Mouse (Mus musculus): ENCODE results near the gene Gm21976. TPM values are rescaled to one million over a fixed set of nuclear protein-coding genes. Genes with fewer than 3 reads are reported as not detected.

Gene Gm21976
- total RNA-seq (2021), result not detected
- long read RNA-seq, result 0 reads

DNA sequence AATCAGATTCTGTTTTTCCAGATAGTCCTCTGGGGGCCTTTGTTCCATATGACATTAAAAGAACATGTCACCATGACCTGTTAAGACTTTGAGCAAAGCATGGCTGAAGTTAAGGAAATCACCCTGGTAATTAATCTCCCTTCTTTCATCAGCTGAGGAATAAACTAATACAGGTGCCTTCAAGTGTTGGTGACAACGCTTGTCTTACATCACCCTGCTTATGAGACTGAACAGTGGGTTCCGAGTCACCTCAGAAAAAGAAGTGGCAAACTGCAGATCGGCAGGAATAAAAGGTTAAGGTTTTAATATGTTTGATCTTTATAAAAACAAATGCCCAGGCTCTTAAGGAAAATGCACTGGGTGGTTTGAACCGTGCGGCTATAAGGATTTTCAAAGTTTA, at the start of gene Gm21976:
Gene Gm21976 (plus strand): TSS at position 202 of the 400 bp plus-strand sequence.
- no peak for DNase-seq (ENCODE audit: low spot score in 2 of 2)

DNA sequence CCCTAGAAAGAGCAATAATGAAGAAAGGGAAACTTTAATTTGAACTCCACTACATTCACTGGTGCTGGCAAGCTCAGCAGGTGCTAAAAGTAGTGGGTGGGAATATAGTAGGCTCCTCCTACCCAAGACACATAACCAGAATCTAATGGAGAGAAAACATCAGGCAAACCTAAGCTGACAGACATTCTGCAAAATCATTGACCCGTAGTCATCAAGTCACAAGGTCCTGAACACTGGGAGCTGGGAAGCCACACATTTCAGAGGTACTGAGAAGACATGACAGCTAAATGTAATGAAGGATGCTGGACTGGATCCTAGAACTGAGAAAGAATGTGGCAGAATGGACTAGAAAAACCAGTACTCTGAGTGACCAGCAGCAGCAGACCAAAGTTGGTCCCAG, 49.2 kb upstream of the Gm21976 start:
- DNase-seq (ENCODE audit: low spot score in 2 of 2), result no peak

- DNase-seq (ENCODE audit: low spot score in 2 of 2), result peak in 1 of 2 experiments; percentile 66
Observed at GRCm38 (mm10) chr13:98235451-98235850, 44.2 kb upstream of the Gm21976 start.

DNA sequence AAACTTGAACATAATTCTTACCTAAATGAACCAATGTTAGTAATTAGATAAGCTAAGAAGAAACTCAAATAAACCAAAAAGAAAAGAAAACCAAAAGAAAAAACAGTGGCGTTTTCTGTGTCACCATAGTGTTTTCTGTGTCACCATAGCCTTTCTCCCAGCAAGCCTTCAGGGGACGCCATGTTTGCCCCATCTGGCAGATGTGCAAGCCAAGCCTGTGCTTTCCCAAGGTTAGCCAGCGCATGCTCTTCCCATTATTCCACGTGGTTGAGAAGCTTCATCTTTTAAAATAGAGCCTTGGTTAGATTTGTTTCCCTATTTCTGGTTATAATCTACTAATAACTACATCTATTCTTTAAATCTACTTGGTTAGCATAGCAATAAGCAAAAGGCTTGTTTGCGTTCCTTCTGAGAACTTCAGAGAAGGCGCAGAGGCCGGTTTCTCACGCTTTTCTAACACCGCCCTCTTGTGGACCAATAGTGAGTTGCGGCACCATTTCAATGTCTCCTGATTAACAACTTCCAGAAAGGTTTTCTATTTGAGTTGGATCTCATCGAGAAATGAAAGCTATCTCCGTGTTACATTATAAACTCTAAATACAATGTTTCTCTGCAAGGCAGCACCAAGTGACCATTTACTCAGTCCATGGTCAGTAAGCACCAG, 39.6 kb upstream of the Gm21976 start:
- DNase-seq (ENCODE audit: low spot score in 2 of 2), result peak; percentile 74 to 90

GRCm38 (mm10) chr13:98241531-98242282, 38.0 kb upstream of the Gm21976 start:
- DNase-seq (ENCODE audit: low spot score in 2 of 2), result no peak

- no peak for DNase-seq (ENCODE audit: low spot score in 2 of 2)
Observed at GRCm38 (mm10) chr13:98244571-98245350, 34.9 kb upstream of the Gm21976 start.

DNA sequence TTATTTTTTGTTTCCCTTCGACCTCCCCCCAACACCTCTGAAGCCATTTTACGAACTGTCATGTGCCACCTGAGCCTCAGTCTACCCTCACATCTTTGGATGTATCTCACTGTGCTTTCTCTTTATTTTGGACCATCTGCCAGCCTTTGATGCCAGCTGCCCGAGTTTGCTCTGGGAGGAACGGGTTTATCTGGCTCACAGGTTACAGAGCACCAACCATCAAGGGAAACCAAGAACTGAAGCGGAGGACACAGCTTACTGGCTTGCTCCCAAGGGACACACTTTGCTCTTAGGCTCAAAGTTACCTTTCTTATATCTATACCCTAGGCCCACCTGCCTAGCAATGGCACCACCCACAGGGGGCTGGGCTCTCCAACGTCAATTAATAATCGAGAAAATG, 34.3 kb upstream of the Gm21976 start:
- no peak for DNase-seq (ENCODE audit: low spot score in 2 of 2)

DNA sequence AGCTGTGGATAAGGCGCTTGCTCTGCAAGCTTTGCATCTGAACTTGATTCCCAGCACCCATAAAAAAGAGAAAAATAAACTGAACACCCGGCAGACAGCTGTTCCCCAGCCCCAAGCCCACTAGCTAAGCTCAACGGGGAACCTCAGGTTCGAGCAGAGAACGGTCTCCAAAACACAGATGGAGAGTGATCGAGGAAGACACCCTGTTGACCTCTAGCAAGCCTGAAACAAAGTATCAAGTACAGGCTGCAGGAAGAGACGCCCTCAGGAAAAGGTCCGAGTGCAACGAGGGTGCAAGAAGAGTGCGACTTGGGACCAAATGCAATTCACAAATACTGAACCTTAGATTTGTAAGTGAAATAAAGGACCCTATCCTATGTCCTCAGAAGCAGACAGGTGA, 30.1 kb upstream of the Gm21976 start:
- no peak for DNase-seq (ENCODE audit: low spot score in 2 of 2)

DNA sequence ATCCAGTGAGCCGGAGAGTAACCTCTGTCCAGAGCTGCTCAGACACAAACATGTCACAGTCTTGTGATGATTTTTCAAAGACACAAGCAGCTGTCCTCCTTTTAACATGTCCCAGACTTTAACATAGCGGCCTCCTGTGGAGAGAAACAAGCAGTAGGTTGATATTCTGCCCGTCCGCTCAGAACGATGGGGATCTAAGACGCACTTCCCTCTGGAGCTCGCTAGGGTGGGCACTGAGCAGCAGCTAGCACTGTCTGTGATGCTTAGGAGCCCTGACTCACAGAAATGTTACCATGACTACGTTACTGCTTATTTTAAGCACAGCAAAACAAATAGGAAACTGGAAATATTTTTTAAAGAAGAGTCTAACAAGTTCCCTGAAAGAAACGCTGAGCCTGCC, 24.8 kb upstream of the Gm21976 start:
- DNase-seq (ENCODE audit: low spot score in 2 of 2), result peak; percentile 79 to 89

DNA sequence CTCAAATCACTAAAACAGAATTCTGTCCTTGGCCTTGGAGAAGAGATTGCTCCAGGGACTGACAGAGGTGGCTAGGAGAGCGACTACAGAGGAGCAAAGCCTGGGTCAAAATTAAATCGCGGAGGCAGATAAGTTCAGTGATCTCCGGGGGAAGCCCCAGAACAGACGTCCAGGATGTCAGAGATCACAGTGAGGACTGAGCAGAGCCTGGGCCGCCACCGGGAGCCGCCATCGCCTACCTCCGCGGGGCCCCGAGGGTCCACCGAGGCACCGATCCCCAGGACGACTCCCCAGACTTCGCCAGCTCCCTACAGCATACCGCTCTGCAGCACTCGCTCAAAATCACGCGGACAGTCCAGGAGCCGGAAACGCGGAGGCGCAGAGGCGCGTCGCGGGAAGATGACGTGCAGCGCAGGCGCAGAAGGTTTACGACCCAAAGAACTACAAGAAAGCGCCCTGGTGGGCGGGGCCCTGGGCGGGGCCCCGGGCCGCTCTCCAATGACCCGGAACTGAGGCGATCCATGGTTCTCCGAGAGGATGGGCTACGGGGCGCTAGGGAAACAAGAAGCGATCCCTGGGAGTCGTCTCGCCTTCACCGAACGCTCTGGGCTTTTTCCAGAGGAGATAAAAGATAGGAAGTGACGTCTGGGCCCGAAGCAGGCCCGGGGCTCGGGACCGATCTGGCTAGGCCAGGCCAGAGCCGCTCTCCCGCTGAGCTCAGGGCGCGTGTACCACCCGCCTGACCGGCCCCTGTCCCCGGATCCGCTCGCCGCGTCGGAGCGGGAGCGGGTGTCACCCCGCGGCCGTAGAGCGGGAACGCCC, 16.8 kb upstream of the Gm21976 start, which contains the start of the genes Utp15 and Ankra2:
Gene Utp15 (minus strand): TSS at position 406 of the 822 bp plus-strand sequence.
Gene Ankra2 (plus strand): TSS at position 439 of the 822 bp plus-strand sequence.
- DNase-seq (ENCODE audit: low spot score in 2 of 2), result peak; percentile 97 to 99

- DNase-seq (ENCODE audit: low spot score in 2 of 2), result no peak
Observed at GRCm38 (mm10) chr13:98263458-98263987, 16.2 kb upstream of the Gm21976 start.

DNA sequence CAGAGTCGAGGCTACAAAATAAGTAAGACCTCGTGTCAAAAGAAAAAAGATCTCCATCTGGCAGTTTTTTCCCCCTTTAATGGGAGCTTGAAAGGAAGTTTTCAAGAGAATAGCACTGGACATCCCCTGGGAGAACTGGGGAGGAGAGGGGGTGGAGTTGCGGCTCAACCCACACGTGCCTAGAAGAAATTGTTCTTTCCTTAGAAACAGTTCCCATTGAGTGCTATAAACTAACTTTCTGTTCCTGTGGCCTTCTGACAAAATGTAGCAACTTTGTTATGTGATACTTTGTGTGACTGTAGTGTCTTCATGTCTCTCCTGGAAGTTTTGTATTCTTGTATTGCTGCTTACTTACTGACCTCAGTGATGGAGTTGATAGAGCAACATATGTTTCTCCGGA, 15.6 kb upstream of the Gm21976 start:
- no peak for DNase-seq (ENCODE audit: low spot score in 2 of 2)

DNA sequence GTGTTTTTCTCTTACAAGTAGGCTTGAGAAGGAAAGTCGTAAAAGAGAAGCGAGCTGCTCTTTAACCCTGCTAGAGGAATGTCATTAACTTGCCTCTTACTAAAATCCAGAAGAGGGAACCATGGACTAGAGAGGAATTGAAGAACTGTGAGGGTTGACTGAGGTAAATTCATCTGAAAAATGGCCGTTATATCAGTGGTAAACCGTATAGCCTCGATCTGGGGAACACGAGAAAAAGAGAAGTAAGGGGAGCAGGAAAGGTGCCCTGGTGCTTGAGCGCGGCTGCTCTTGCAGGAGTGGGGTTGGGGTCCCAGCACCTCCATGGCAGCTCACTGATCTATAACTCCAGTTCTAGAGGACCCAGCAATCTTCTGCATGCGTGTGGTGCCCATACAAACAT, 5.7 kb upstream of the Gm21976 start:
- DNase-seq (ENCODE audit: low spot score in 2 of 2), result no peak

DNA sequence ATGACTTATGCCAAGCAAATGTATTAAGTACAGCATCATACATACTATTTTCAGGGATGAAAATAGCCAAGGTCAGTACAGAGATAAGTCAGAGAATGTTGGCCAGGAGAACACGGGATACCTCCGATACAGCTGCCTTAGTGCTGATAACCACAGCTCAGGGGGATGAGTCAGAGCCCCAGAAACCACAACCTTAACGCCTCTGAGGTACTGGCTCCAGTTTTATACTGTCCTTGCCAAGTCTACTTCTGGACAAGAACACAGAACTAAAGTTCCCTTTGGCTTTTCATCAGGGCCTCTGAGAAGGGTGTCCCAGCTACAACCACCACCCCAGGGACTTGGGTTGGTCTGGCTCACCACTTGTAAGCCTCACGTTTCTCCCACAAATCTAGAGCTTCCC, 4.0 kb upstream of the Gm21976 start:
- DNase-seq (ENCODE audit: low spot score in 2 of 2), result no peak

- no peak for DNase-seq (ENCODE audit: low spot score in 2 of 2)
Observed at GRCm38 (mm10) chr13:98276253-98276652, 3.4 kb upstream of the Gm21976 start.

GRCm38 (mm10) chr13:98277501-98277900, 2.2 kb upstream of the Gm21976 start:
- no peak for DNase-seq (ENCODE audit: low spot score in 2 of 2)

- DNase-seq (ENCODE audit: low spot score in 2 of 2), result no peak
Observed at GRCm38 (mm10) chr13:98280990-98281650, 1.4 kb downstream of the Gm21976 start.

DNA sequence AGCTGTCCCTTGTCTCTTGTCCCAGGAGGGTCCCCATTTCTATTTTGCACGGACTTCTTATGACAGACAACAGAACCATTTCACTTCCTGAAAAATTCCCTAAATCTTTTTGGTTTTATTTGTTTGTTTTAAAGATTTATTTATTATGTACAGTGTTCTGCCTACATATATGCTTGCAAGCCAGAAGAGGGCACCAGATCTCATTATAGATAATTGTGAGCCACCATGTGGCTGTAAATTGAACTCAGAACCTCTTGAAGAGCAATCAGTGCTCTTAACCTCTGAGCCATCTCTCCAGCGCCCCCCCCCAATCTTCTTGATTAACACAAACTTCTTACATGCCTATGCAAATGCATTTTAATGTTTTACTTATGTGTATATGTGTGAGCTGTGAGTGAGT, 11.0 kb downstream of the Gm21976 start:
- no peak for DNase-seq (ENCODE audit: low spot score in 2 of 2)

DNA sequence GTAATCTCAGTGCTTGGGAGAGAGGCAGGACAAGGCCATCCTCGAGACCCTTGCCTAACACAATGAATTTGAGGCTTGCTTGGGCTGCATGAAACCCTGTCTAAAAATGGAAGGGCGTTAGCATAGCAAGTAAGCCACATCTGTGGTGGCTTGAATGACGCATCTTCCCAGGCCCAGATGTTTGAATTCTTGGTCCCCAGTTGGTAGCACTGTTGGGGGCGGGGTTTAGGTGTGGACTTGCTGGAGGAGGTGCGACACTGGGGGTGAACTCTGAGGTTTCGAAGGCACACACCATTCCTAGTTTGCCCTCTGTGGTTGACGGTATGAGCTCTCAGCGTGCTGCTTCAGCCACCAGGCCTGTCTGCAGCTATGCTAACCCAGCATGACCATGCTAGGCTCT, 12.0 kb downstream of the Gm21976 start:
- DNase-seq (ENCODE audit: low spot score in 2 of 2), result no peak

- DNase-seq (ENCODE audit: low spot score in 2 of 2), result no peak
Observed at GRCm38 (mm10) chr13:98296072-98296471, 16.4 kb downstream of the Gm21976 start.
